Mouse (Mus musculus) large intestine, adult 2 months (tissue): ENCODE measurements around the gene S100z. TPM values are rescaled to one million over a fixed set of nuclear protein-coding genes. Genes with fewer than 3 reads are reported as not detected.

ENCODE experiments used
- DNase-seq: peaks from one replicate; pipeline ENCODE4 v3.0.0-alpha.2; 2012; ENCODE audit warnings: low read depth, low spot score
- WGBS: fragments of 180-500 bp; shearing (Covaris S2); methylation state at CpG from one replicate; pipeline ENCODE4 v1.1.7; 2018; 5-methylcytosine and 5-hydroxymethylcytosine counted together
- polyA plus RNA-seq: library from polyadenylated mRNA; depleted of rRNA; stranded (reverse); fragments of >200 nt; gene quantifications from 2 replicates; pipeline ENCODE4 v1.2.3, GENCODE M21; 2012; rRNA removed

The S100z gene
- polyA plus RNA-seq: 0.48 TPM in 1 of 2 replicates, not detected in the other

GRCm38 (mm10) chr13:95478671-95479413 is at the start of gene S100z:
Gene S100z (minus strand): TSS chr13:95478721.
- WGBS: 89% methylated on average over 21 of the region's 21 CpGs
- DNase-seq: no peak

GRCm38 (mm10) chr13:95524674-95525491 is 46.4 kb upstream of the S100z start, which contains the start of gene F2rl1:
Gene F2rl1 (minus strand): TSS chr13:95525227.
- peak; percentile 89 for DNase-seq
- under 1% methylated on average over 54 of the region's 54 CpGs for WGBS

- no peak for DNase-seq
- under 1% methylated on average over 13 of the region's 13 CpGs for WGBS
Observed at GRCm38 (mm10) chr13:95524424-95524673, 45.8 kb upstream of the S100z start.

- no peak for DNase-seq
- WGBS: 10% methylated on average over 29 of the region's 29 CpGs
Observed at GRCm38 (mm10) chr13:95523659-95524423, 45.3 kb upstream of the S100z start.

GRCm38 (mm10) chr13:95522176-95522575 is 43.7 kb upstream of the S100z start:
- DNase-seq: no peak
- WGBS: 29% methylated on average over 10 of the region's 10 CpGs

- 22% methylated on average over 6 of the region's 6 CpGs for WGBS
Observed at GRCm38 (mm10) chr13:95521029-95521428, 42.5 kb upstream of the S100z start.

GRCm38 (mm10) chr13:95514756-95515155 is 36.2 kb upstream of the S100z start:
- WGBS: 37% methylated on average over 4 of the region's 4 CpGs

More at GRCm38 (mm10) chr13:95521029-95521428, 42.5 kb upstream of the S100z start:
- DNase-seq: no peak

GRCm38 (mm10) chr13:95510054-95510453 is 31.5 kb upstream of the S100z start:
- no peak for DNase-seq
- 95% methylated on average over 5 of the region's 5 CpGs for WGBS

More at GRCm38 (mm10) chr13:95514756-95515155, 36.2 kb upstream of the S100z start:
- no peak for DNase-seq

GRCm38 (mm10) chr13:95503279-95503917 is 24.9 kb upstream of the S100z start:
- 39% methylated on average over 8 of the region's 8 CpGs for WGBS
- no peak for DNase-seq

GRCm38 (mm10) chr13:95496601-95497000 is 18.1 kb upstream of the S100z start:
- DNase-seq: no peak
- WGBS: 92% methylated on average over 3 of the region's 3 CpGs

- no peak for DNase-seq
- 66% methylated on average over 8 of the region's 8 CpGs for WGBS
Observed at GRCm38 (mm10) chr13:95494812-95495211, 16.3 kb upstream of the S100z start.

- DNase-seq: peak; percentile 51
- WGBS: 16% methylated on average over 5 of the region's 5 CpGs
Observed at GRCm38 (mm10) chr13:95493296-95493695, 14.8 kb upstream of the S100z start.

GRCm38 (mm10) chr13:95491327-95491726 is 12.8 kb upstream of the S100z start:
- peak; percentile 82 for DNase-seq
- WGBS: 28% methylated on average over 11 of the region's 11 CpGs

- 46% methylated on average over 5 of the region's 5 CpGs for WGBS
Observed at GRCm38 (mm10) chr13:95484664-95485063, 6.1 kb upstream of the S100z start.

GRCm38 (mm10) chr13:95481428-95481827 is 2.9 kb upstream of the S100z start:
- WGBS: 4% methylated on average over 4 of the region's 4 CpGs
- DNase-seq: peak; percentile 61

More at GRCm38 (mm10) chr13:95484664-95485063, 6.1 kb upstream of the S100z start:
- DNase-seq: no peak

GRCm38 (mm10) chr13:95477173-95477572 is 1.3 kb downstream of the S100z start:
- no peak for DNase-seq
- 52% methylated on average over 6 of the region's 6 CpGs for WGBS

GRCm38 (mm10) chr13:95475124-95475523 is 3.4 kb downstream of the S100z start:
- WGBS: 38% methylated on average over 7 of the region's 7 CpGs

GRCm38 (mm10) chr13:95474294-95474693 is 4.2 kb downstream of the S100z start:
- no peak for DNase-seq
- WGBS: 78% methylated on average over 3 of the region's 3 CpGs

More at GRCm38 (mm10) chr13:95475124-95475523, 3.4 kb downstream of the S100z start:
- no peak for DNase-seq

GRCm38 (mm10) chr13:95470970-95471369 is 7.6 kb downstream of the S100z start:
- WGBS: 61% methylated on average over 2 of the region's 2 CpGs
- no peak for DNase-seq
